Mouse (Mus musculus): ENCODE data around the gene Cers2. TPM values are rescaled to one million over a fixed set of nuclear protein-coding genes. Genes with fewer than 3 reads are reported as not detected.
"Not testable (repeated sequence)": the region's sequence is repeated elsewhere in the genome, so short reads cannot be mapped to it uniquely, and the experiment has no call there.

Cers2 gene
- polyA plus RNA-seq, 1 experiment, result 116 TPM

DNA sequence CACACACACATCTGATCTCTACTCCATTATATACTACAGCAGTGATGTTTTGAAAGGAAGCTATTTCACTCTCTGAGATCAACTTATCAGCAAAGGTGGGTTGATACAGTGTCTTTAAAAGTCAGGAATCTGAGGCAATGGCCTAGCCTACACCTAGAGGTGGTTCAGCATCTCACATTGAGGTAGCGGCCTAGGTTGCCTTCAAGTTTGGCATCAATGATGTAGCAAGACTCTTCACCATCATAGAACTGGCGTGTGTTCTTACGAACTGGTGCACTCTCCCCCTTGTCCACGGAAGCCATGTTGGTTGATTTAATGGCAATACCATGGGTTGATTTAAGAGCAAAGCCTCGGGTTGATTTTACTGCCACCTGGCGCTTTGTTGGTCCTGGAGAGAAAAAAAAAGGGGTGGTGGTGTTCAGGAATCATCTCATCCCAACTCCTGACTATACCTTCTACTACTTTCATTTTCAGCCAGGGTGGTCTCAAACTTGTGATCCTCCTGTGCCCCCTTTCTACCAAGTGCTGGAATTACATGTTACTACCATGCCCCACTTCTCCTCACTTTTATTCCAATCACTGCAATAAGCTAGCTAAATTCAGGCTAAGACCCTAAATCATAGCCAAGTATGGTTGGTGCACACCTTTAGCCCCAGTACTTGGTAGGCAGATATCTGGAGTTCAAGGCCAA is 10.0 kb downstream of the Cers2 start:
- Histone ChIP-seq H3ac (ENCODE audit: control insufficient read depth, insufficient read length) (no peak overlapping the region), H3K4me3 (no peak overlapping the region), H3K4me2 (ENCODE audit: low read depth) (no peak overlapping the region), H3K36me3 (ENCODE audit: control insufficient read depth, insufficient read depth) (peaks cover 87% of the 10 kb centered on the region), H3K79me2 (ENCODE audit: control insufficient read depth, insufficient read depth) (peaks cover 11% of the 10 kb centered on the region), H3K27me3 (ENCODE audit: control insufficient read depth, insufficient read depth, insufficient read length) (no peaks in the 10 kb centered on the region)
- TF ChIP-seq SRF (IDR thresholded peaks at IDR 0.05; ENCODE audit: control insufficient read depth, insufficient read length, low read depth) (no peak), POLR2AphosphoS2 (IDR thresholded peaks at IDR 0.05; ENCODE audit: insufficient read length, low read depth) (peak; percentile 13)

DNA sequence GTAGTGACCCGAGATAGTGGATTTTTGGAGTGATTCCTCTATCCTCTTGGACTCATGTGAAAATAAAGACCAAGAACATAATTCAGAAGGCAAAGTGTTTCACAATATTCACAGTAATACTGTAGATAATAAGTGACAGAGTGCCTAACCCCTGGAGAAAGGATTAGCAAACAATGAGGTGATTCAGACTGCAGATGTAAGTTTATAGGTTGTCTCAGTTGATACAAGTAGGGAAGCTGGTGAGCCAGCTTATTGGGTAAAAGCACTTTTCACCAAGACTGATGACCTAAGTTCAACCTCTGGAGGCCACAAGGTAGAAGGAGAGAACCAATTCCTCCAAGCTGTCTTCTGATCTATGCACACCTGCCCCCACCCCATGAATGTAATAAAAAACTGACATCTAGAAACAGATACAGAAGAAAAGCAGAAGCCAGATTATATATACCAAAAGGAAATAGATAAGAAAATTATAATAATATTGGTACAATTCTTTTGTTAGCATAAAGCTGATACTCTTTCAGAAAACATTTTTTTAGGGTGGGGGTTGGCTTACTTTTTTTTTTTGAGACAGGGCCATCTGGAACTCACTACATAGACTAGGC is 14.3 kb downstream of the Cers2 start:
- no peak overlapping the region for H3K4me3 ChIP-seq
- no peaks in the 10 kb centered on the region for H3K27me3 ChIP-seq (ENCODE audit: control insufficient read depth, insufficient read depth, insufficient read length)
- no peak for TF ChIP-seq MAX (IDR thresholded peaks at IDR 0.05; ENCODE audit: low read depth)
- TF ChIP-seq POLR2AphosphoS2 (IDR thresholded peaks at IDR 0.05; ENCODE audit: insufficient read length, low read depth), result no peak
- no peak for TF ChIP-seq SRF (IDR thresholded peaks at IDR 0.05; ENCODE audit: control insufficient read depth, insufficient read length, low read depth)
- no peak for TF ChIP-seq USF1 (IDR thresholded peaks at IDR 0.05; ENCODE audit: low read depth)
- TF ChIP-seq TCF3 (IDR thresholded peaks at IDR 0.05; ENCODE audit: insufficient read length, low read depth), result no peak
- TF ChIP-seq MYOD1 (IDR thresholded peaks at IDR 0.05; ENCODE audit: control insufficient read depth in 1 of 3, insufficient read length in 2 of 3, low read depth in 2 of 3), result no peak
- TF ChIP-seq MYOG (IDR thresholded peaks at IDR 0.05; ENCODE audit: control insufficient read depth in 1 of 3, insufficient read depth in 1 of 3, insufficient read length in 2 of 3, low read depth in 2 of 3), result no peak
- no peak for TF ChIP-seq REST (IDR thresholded peaks at IDR 0.05; ENCODE audit: insufficient read depth, insufficient read length)
- no peak for TF ChIP-seq E2F4 (IDR thresholded peaks at IDR 0.05; ENCODE audit: insufficient read depth)
- TF ChIP-seq POLR2A (IDR thresholded peaks at IDR 0.05; ENCODE audit: insufficient read length, low read depth), result no peak
- no peak for TF ChIP-seq TCF12 (IDR thresholded peaks at IDR 0.05; ENCODE audit: insufficient read depth, poor library complexity, severe bottlenecking)
- TF ChIP-seq CEBPB (IDR thresholded peaks at IDR 0.05; ENCODE audit: insufficient read depth, poor library complexity, severe bottlenecking), result no peak
- H3K36me3 ChIP-seq (ENCODE audit: control insufficient read depth, insufficient read depth), result peaks cover 70% of the 10 kb centered on the region
- no peak overlapping the region for H3K4me2 ChIP-seq (ENCODE audit: low read depth)
- H3K79me2 ChIP-seq (ENCODE audit: control insufficient read depth, insufficient read depth), result no peaks in the 10 kb centered on the region
- H3ac ChIP-seq (ENCODE audit: control insufficient read depth, insufficient read length), result no peak overlapping the region

DNA sequence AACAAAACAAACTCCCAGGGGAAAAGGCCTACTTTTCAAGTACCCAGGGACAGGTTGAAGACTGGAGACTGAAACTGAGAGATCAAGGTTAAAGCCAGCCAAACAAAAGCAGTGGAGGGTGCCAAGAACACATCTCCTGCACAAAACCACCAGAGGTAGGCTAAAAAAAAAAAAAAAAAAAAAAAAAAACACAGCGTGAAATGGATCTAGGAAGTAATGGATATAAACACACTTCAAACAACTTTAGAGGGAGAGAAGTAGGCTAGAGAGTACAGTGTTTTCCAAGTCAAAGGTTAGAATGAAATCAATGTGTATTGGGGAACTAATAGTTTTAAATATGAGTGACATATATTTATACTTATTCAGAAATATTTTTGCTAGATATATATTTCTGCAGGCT is 16.9 kb downstream of the Cers2 start:
- TF ChIP-seq POLR2AphosphoS2 (IDR thresholded peaks at IDR 0.05; ENCODE audit: insufficient read length, low read depth) (no peak), USF1 (IDR thresholded peaks at IDR 0.05; ENCODE audit: low read depth) (no peak)

DNA sequence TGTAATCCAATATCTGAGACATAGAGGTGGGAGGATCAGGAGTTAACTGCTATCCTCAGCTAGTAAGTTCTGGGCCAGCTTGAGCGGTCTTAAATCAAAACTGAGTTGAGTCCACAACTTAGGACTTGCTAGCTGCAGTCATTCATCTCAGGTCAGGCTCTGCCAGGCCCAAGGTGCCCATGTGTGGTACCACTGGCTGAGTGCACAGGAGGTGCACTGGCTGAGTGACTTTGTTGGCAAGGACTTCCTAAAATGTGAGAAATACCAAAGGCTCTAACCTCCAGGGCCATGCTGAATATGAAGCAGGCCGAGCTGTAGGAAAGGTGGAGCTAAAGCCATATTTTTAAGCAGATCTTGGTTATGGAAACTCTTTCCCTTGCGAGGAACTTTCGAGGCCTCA is 22.8 kb downstream of the Cers2 start:
- no peak overlapping the region for H3K4me3 ChIP-seq
- no peaks in the 10 kb centered on the region for H3K27me3 ChIP-seq (ENCODE audit: control insufficient read depth, insufficient read depth, insufficient read length)
- no peak overlapping the region for H3K4me2 ChIP-seq (ENCODE audit: low read depth)
- TF ChIP-seq TCF12 (IDR thresholded peaks at IDR 0.05; ENCODE audit: insufficient read depth, poor library complexity, severe bottlenecking), result no peak
- TF ChIP-seq REST (IDR thresholded peaks at IDR 0.05; ENCODE audit: insufficient read depth, insufficient read length), result no peak
- no peak for TF ChIP-seq TCF3 (IDR thresholded peaks at IDR 0.05; ENCODE audit: insufficient read length, low read depth)
- no peak for TF ChIP-seq MYOD1 (IDR thresholded peaks at IDR 0.05; ENCODE audit: control insufficient read depth in 1 of 3, insufficient read length in 2 of 3, low read depth in 2 of 3)
- no peak for TF ChIP-seq USF1 (IDR thresholded peaks at IDR 0.05; ENCODE audit: low read depth)
- no peak for TF ChIP-seq E2F4 (IDR thresholded peaks at IDR 0.05; ENCODE audit: insufficient read depth)
- peaks cover 75% of the 10 kb centered on the region for H3K36me3 ChIP-seq (ENCODE audit: control insufficient read depth, insufficient read depth)
- no peak overlapping the region for H3ac ChIP-seq (ENCODE audit: control insufficient read depth, insufficient read length)
- H3K79me2 ChIP-seq (ENCODE audit: control insufficient read depth, insufficient read depth), result no peaks in the 10 kb centered on the region

More for the DNA sequence above, 16.9 kb downstream of the Cers2 start:
- no peaks in the 10 kb centered on the region for H3K27me3 ChIP-seq (ENCODE audit: control insufficient read depth, insufficient read depth, insufficient read length)
- H3K4me2 ChIP-seq (ENCODE audit: low read depth), result no peak overlapping the region
- H3K79me2 ChIP-seq (ENCODE audit: control insufficient read depth, insufficient read depth), result no peaks in the 10 kb centered on the region
- no peak overlapping the region for H3K4me3 ChIP-seq
- H3ac ChIP-seq (ENCODE audit: control insufficient read depth, insufficient read length), result no peak overlapping the region
- H3K36me3 ChIP-seq (ENCODE audit: control insufficient read depth, insufficient read depth), result peaks cover 58% of the 10 kb centered on the region

DNA sequence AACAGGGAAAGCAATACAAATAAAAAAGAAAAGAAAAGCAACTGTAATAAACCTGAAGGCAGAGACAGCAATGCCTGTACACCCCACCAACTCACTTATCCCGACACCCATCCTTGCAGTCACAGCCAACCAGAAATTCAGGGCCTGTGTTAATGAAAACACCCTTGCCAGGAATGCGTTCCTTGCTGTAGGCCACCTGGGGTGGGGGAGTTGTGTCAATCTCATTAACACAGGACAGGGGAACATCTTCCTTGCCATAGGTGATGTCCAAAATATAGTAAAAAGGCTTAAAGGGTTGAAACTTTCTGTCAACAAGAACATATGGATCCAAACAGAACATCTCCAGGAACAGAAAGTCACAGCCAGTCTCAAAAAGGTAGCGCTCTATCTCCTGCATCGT is 23.7 kb downstream of the Cers2 start:
- Histone ChIP-seq H3K4me2 (ENCODE audit: low read depth) (no peak overlapping the region), H3ac (ENCODE audit: control insufficient read depth, insufficient read length) (no peak overlapping the region), H3K4me3 (no peak overlapping the region), H3K36me3 (ENCODE audit: control insufficient read depth, insufficient read depth) (peaks cover 73% of the 10 kb centered on the region), H3K27me3 (ENCODE audit: control insufficient read depth, insufficient read depth, insufficient read length) (no peaks in the 10 kb centered on the region), H3K79me2 (ENCODE audit: control insufficient read depth, insufficient read depth) (no peaks in the 10 kb centered on the region)
- TF ChIP-seq TCF12 (IDR thresholded peaks at IDR 0.05; ENCODE audit: insufficient read depth, poor library complexity, severe bottlenecking) (no peak), CEBPB (IDR thresholded peaks at IDR 0.05; ENCODE audit: insufficient read depth, poor library complexity, severe bottlenecking) (no peak), USF1 (IDR thresholded peaks at IDR 0.05; ENCODE audit: low read depth) (no peak), MYOG (IDR thresholded peaks at IDR 0.05; ENCODE audit: control insufficient read depth in 1 of 3, insufficient read depth in 1 of 3, insufficient read length in 2 of 3, low read depth in 2 of 3) (no peak), POLR2AphosphoS2 (IDR thresholded peaks at IDR 0.05; ENCODE audit: insufficient read length, low read depth) (no peak)

DNA sequence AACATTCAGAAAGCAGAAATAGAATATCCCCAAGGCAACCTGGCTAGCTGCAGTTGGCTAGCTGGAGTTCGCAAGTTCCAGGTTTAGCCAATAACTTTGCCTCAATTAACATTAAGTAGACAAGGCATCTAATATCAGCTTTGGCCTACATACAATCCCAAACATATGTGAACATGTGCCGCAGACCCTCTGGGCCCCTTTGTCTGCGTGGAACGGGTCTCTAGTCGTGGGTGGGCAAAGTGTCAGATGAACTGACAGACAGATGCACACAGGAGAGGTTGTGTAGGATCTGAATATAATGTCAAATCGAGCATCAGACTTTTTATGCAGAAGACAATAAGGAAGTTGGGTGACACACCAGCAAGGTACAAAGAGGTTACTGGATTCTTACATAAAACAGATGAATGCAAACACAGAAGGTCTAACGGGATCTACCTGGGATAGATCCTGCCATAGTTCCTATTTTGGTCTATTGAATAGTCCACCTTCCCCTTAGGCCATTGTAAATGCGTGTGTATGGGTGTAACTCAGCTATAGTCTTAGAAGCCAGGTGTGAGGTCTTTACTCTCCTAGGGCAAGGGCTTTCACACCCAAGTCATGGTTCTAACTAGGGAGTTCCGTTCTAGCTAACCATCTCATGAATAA is 28.9 kb downstream of the Cers2 start:
- not testable (repeated sequence) for H3K27me3 ChIP-seq (ENCODE audit: control insufficient read depth, insufficient read depth, insufficient read length); H3K4me2 ChIP-seq (ENCODE audit: low read depth); H3ac ChIP-seq (ENCODE audit: control insufficient read depth, insufficient read length); H3K4me3 ChIP-seq; H3K79me2 ChIP-seq (ENCODE audit: control insufficient read depth, insufficient read depth)
- H3K36me3 ChIP-seq (ENCODE audit: control insufficient read depth, insufficient read depth), result peaks cover 78% of the 10 kb centered on the region

Measured in myocyte (in vitro differentiated cells).